Mouse (Mus musculus): ENCODE data around the gene Cap2. TPM values are rescaled to one million over a fixed set of nuclear protein-coding genes. Genes with fewer than 3 reads are reported as not detected.

Cap2 gene
- polyA plus RNA-seq (2012; rRNA removed): 13.0 and 18.3 TPM in 2 replicates

- TF ChIP-seq POLR2A (IDR thresholded peaks at IDR 0.05; ENCODE audit: borderline replicate concordance, extremely low read depth, insufficient read depth, insufficient read length, poor library complexity, severe bottlenecking): 0 out of 2 replicates have a peak, but pooled peaks have one; percentile 12
- TF ChIP-seq CTCF (IDR thresholded peaks at IDR 0.05; ENCODE audit: borderline replicate concordance, extremely low read depth, insufficient read depth, insufficient read length): no peak
- DNase-seq (ENCODE audit: low read depth): peak; percentile 72
Measured at GRCm38 (mm10) chr13:46501800-46502389, at the start of gene Cap2. Gene Cap2, plus strand, starts transcription at chr13:46501848.

GRCm38 (mm10) chr13:46459546-46459945, 42.1 kb upstream of the Cap2 start:
- TF ChIP-seq POLR2A (IDR thresholded peaks at IDR 0.05; ENCODE audit: borderline replicate concordance, extremely low read depth, insufficient read depth, insufficient read length, poor library complexity, severe bottlenecking): no peak
- no peak for TF ChIP-seq CTCF (IDR thresholded peaks at IDR 0.05; ENCODE audit: borderline replicate concordance, extremely low read depth, insufficient read depth, insufficient read length)
- peak; percentile 31 for DNase-seq (ENCODE audit: low read depth)

- TF ChIP-seq CTCF (IDR thresholded peaks at IDR 0.05; ENCODE audit: borderline replicate concordance, extremely low read depth, insufficient read depth, insufficient read length) (no peak), POLR2A (IDR thresholded peaks at IDR 0.05; ENCODE audit: borderline replicate concordance, extremely low read depth, insufficient read depth, insufficient read length, poor library complexity, severe bottlenecking) (no peak)
- no peak for DNase-seq (ENCODE audit: low read depth)
Measured at GRCm38 (mm10) chr13:46462280-46462679, 39.4 kb upstream of the Cap2 start.

GRCm38 (mm10) chr13:46463764-46464163, 37.9 kb upstream of the Cap2 start:
- TF ChIP-seq CTCF (IDR thresholded peaks at IDR 0.05; ENCODE audit: borderline replicate concordance, extremely low read depth, insufficient read depth, insufficient read length) (no peak), POLR2A (IDR thresholded peaks at IDR 0.05; ENCODE audit: borderline replicate concordance, extremely low read depth, insufficient read depth, insufficient read length, poor library complexity, severe bottlenecking) (no peak)
- no peak for DNase-seq (ENCODE audit: low read depth)

- no peak for TF ChIP-seq POLR2A (IDR thresholded peaks at IDR 0.05; ENCODE audit: borderline replicate concordance, extremely low read depth, insufficient read depth, insufficient read length, poor library complexity, severe bottlenecking)
- DNase-seq (ENCODE audit: low read depth): no peak
Measured at GRCm38 (mm10) chr13:46468251-46468650, 33.4 kb upstream of the Cap2 start.

GRCm38 (mm10) chr13:46469536-46469935, 32.1 kb upstream of the Cap2 start:
- no peak for DNase-seq (ENCODE audit: low read depth)
- TF ChIP-seq POLR2A (IDR thresholded peaks at IDR 0.05; ENCODE audit: borderline replicate concordance, extremely low read depth, insufficient read depth, insufficient read length, poor library complexity, severe bottlenecking) (no peak), CTCF (IDR thresholded peaks at IDR 0.05; ENCODE audit: borderline replicate concordance, extremely low read depth, insufficient read depth, insufficient read length) (no peak)

- no peak for DNase-seq (ENCODE audit: low read depth)
- TF ChIP-seq POLR2A (IDR thresholded peaks at IDR 0.05; ENCODE audit: borderline replicate concordance, extremely low read depth, insufficient read depth, insufficient read length, poor library complexity, severe bottlenecking) (no peak), CTCF (IDR thresholded peaks at IDR 0.05; ENCODE audit: borderline replicate concordance, extremely low read depth, insufficient read depth, insufficient read length) (no peak)
Measured at GRCm38 (mm10) chr13:46481271-46481670, 20.4 kb upstream of the Cap2 start.

- no peak for DNase-seq (ENCODE audit: low read depth)
- TF ChIP-seq CTCF (IDR thresholded peaks at IDR 0.05; ENCODE audit: borderline replicate concordance, extremely low read depth, insufficient read depth, insufficient read length) (no peak), POLR2A (IDR thresholded peaks at IDR 0.05; ENCODE audit: borderline replicate concordance, extremely low read depth, insufficient read depth, insufficient read length, poor library complexity, severe bottlenecking) (no peak)
Measured at GRCm38 (mm10) chr13:46485605-46486004, 16.0 kb upstream of the Cap2 start.

- no peak for DNase-seq (ENCODE audit: low read depth)
- no peak for TF ChIP-seq POLR2A (IDR thresholded peaks at IDR 0.05; ENCODE audit: borderline replicate concordance, extremely low read depth, insufficient read depth, insufficient read length, poor library complexity, severe bottlenecking)
- no peak for TF ChIP-seq CTCF (IDR thresholded peaks at IDR 0.05; ENCODE audit: borderline replicate concordance, extremely low read depth, insufficient read depth, insufficient read length)
Measured at GRCm38 (mm10) chr13:46488166-46488565, 13.5 kb upstream of the Cap2 start.

- TF ChIP-seq CTCF (IDR thresholded peaks at IDR 0.05; ENCODE audit: borderline replicate concordance, extremely low read depth, insufficient read depth, insufficient read length) (no peak), POLR2A (IDR thresholded peaks at IDR 0.05; ENCODE audit: borderline replicate concordance, extremely low read depth, insufficient read depth, insufficient read length, poor library complexity, severe bottlenecking) (no peak)
- DNase-seq (ENCODE audit: low read depth): no peak
Measured at GRCm38 (mm10) chr13:46490644-46491043, 11.0 kb upstream of the Cap2 start.

- peak; percentile 54 for DNase-seq (ENCODE audit: low read depth)
- no peak for TF ChIP-seq CTCF (IDR thresholded peaks at IDR 0.05; ENCODE audit: borderline replicate concordance, extremely low read depth, insufficient read depth, insufficient read length)
- no peak for TF ChIP-seq POLR2A (IDR thresholded peaks at IDR 0.05; ENCODE audit: borderline replicate concordance, extremely low read depth, insufficient read depth, insufficient read length, poor library complexity, severe bottlenecking)
Measured at GRCm38 (mm10) chr13:46502390-46502891, 793 bp downstream of the Cap2 start.

- TF ChIP-seq CTCF (IDR thresholded peaks at IDR 0.05; ENCODE audit: borderline replicate concordance, extremely low read depth, insufficient read depth, insufficient read length): no peak
- TF ChIP-seq POLR2A (IDR thresholded peaks at IDR 0.05; ENCODE audit: borderline replicate concordance, extremely low read depth, insufficient read depth, insufficient read length, poor library complexity, severe bottlenecking): no peak
- no peak for DNase-seq (ENCODE audit: low read depth)
Measured at GRCm38 (mm10) chr13:46507944-46508343, 6.3 kb downstream of the Cap2 start.
